9 mouse cellular contexts compared by ENCODE assay signal in the genomic region with DNA sequence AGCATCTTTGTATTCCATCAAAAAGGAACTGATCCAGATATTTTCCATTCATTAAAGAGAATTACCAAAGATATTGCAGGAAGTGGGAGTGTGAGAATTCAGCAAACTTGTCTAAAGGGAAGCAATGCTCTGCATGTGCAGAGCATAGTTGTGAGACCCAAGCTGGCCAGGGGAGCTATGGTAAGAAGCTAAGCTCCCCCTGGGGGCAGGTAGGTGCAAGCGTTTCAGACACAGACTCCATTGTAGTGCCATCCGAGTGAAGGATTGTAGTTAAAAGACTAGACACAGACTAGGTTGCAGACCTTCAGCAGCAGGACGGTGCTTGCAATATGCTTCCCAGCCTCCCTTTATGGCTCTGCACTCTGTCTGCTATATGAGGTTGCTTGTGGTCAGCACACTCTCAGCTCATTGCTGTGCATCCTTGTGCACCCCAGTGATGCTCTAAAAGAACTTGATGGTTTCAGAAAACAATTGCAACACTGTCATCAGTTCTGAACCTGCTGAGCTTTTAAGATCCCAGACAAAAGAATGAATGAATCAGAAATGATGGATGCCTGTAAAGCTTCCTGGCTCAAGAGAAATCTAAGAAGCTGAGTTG.
DNase-seq lines count a peak whose midpoint lies in the region; ATAC-seq and TF ChIP-seq lines count a peak whose summit lies in the region.
"Had no signal": no experiment of that assay in that cellular context is flagged by ENCODE, and none has a peak within 500 bp of the region (broad histone marks: within the 10 kb centered on the region; RNA-seq: fewer than 3 reads in every experiment).

No protein-coding gene starts in this region.

- no peak for TF ChIP-seq EP300 in MEL (IDR thresholded peaks at IDR 0.05; ENCODE audit: low read depth in 1 of 2, low read length in 2 of 2)

- no peak for TF ChIP-seq POLR2A in MEL (IDR thresholded peaks at IDR 0.05; ENCODE audit: control insufficient read depth in 1 of 2, insufficient read depth in 1 of 2, low read depth in 1 of 2, low read length in 2 of 2, poor library complexity in 1 of 2)

- H3K27me3 ChIP-seq in MEL (ENCODE audit: control insufficient read depth in 1 of 2, insufficient read depth in 2 of 2, low read length in 2 of 2) = no peaks in the 10 kb centered on the region
- no peaks in the 10 kb centered on the region for H3K27me3 ChIP-seq in midbrain, embryonic 14.5 days (ENCODE audit: control insufficient read depth, insufficient read depth, low read length)
- H3K27me3 ChIP-seq: limb, embryonic 15.5 days had no signal

- H3K9me3 ChIP-seq in MEL (replicated peaks; ENCODE audit: insufficient read depth, low read length) = no peaks in the 10 kb centered on the region
- H3K9me3 ChIP-seq in midbrain, embryonic 14.5 days (ENCODE audit: control insufficient read depth, low read length) = no peaks in the 10 kb centered on the region
- H3K9me3 ChIP-seq: limb, embryonic 15.5 days had no signal

- DNase-seq in left cerebral cortex, adult 2 months (ENCODE audit: extremely low spot score in 1 of 2, low spot score in 2 of 2) = no peak
- DNase-seq in left cerebral cortex, postnatal 14 days (ENCODE audit: low spot score in 2 of 2) = no peak
- DNase-seq in MEL (ENCODE audit: low read depth, low spot score) (peak; percentile 3), adipocyte (ENCODE audit: low spot score) (no peak)
- DNase-seq in embryo, embryonic 11 days = peak; percentile 57
- peak; percentile 57 for DNase-seq in midbrain, embryonic 14.5 days
- DNase-seq in layer of hippocampus, adult 18-20 months (ENCODE audit: low spot score in 2 of 2) = no peak
- DNase-seq: right cerebral cortex, adult 18-20 months had no signal

- H3K4me1 ChIP-seq in MEL (ENCODE audit: control insufficient read depth in 1 of 2, insufficient read depth in 2 of 2, low read length in 2 of 2) = no peaks in the 10 kb centered on the region
- no peaks in the 10 kb centered on the region for H3K4me1 ChIP-seq in midbrain, embryonic 14.5 days (ENCODE audit: control insufficient read depth, insufficient read depth, low read length)
- H3K4me1 ChIP-seq: limb, embryonic 15.5 days had no signal

- no peak; the same call in 1 of the 2 replicates for ATAC-seq in midbrain, embryonic 14.5 days (ENCODE audit: low FRiP score, low TSS enrichment)

- H3K27ac ChIP-seq in left cerebral cortex, adult 2 months = no peak overlapping the region
- no peak overlapping the region for H3K27ac ChIP-seq in MEL (ENCODE audit: control insufficient read depth, low read depth, low read length)
- no peak overlapping the region for H3K27ac ChIP-seq in midbrain, embryonic 14.5 days (replicated peaks; ENCODE audit: low read depth, low read length)
- H3K27ac ChIP-seq: limb, embryonic 15.5 days had no signal

- WGBS in midbrain, embryonic 14.5 days = 18% methylated on average over 3 of the region's 3 CpGs

- intact Hi-C loops in left cerebral cortex, adult 2 months (cut with DNase I) = loop anchor here (10.0 kb wide), 1 partner anchor 238 kb away; no protein-coding TSS in a partner anchor
- intact Hi-C loops in left cerebral cortex, postnatal 14 days (cut with DNase I) = no loop called here

- no peak; the same call in 1 of the 2 replicates for TF ChIP-seq RAD21 in MEL (IDR thresholded peaks at IDR 0.05; ENCODE audit: low read depth, low read length)

- no peaks in the 10 kb centered on the region for H3K36me3 ChIP-seq in MEL (ENCODE audit: control insufficient read depth in 1 of 2, insufficient read depth in 2 of 2, low read length in 2 of 2)
- H3K36me3 ChIP-seq in midbrain, embryonic 14.5 days (ENCODE audit: control insufficient read depth, insufficient read depth, low read length) = no peaks in the 10 kb centered on the region
- H3K36me3 ChIP-seq: limb, embryonic 15.5 days had no signal

- no peak overlapping the region for H3K4me2 ChIP-seq in midbrain, embryonic 14.5 days (ENCODE audit: low read length)
- H3K4me2 ChIP-seq: limb, embryonic 15.5 days had no signal

- H3K9ac ChIP-seq in MEL (ENCODE audit: control insufficient read depth, low read depth, low read length, poor library complexity, severe bottlenecking) = no peak overlapping the region
- no peak overlapping the region for H3K9ac ChIP-seq in midbrain, embryonic 14.5 days (replicated peaks; ENCODE audit: low read length)
- H3K9ac ChIP-seq: limb, embryonic 15.5 days had no signal

- H3K79me2 ChIP-seq in MEL (ENCODE audit: control insufficient read depth, insufficient read depth, low read length, poor library complexity) = no peaks in the 10 kb centered on the region

- no peak overlapping the region for H3K4me3 ChIP-seq in left cerebral cortex, adult 2 months
- no peak overlapping the region for H3K4me3 ChIP-seq in MEL (ENCODE audit: control insufficient read depth in 1 of 2, insufficient read depth in 1 of 2, low read depth in 2 of 2, low read length in 2 of 2)
- H3K4me3 ChIP-seq in midbrain, embryonic 14.5 days (replicated peaks; ENCODE audit: low read depth, low read length) = no peak overlapping the region
- H3K4me3 ChIP-seq: limb, embryonic 15.5 days had no signal

- TF ChIP-seq CTCF in left cerebral cortex, adult 2 months (IDR thresholded peaks at IDR 0.05) = peak; percentile 35
- peak in 2 of 3 experiments; percentile 13; a peak in 1 of 6 replicates for TF ChIP-seq CTCF in MEL (IDR thresholded peaks at IDR 0.05 in 2 of 3, conservative IDR thresholded peaks at IDR 0.05 in 1 of 3; ENCODE audit: control insufficient read depth in 1 of 3, insufficient read depth in 1 of 3, low read depth in 2 of 3, low read length in 3 of 3, poor library complexity in 1 of 3, severe bottlenecking in 1 of 3)

TF ChIP-seq in MEL, 35 proteins besides CTCF, POLR2A, EP300 and RAD21:
- TF ChIP-seq USF2 (IDR thresholded peaks at IDR 0.05; ENCODE audit: borderline replicate concordance in 1 of 2, insufficient read depth in 1 of 2, low read depth in 1 of 2, low read length in 2 of 2) (no peak), SIN3A (IDR thresholded peaks at IDR 0.05; ENCODE audit: low read length) (no peak), SMC3 (IDR thresholded peaks at IDR 0.05; ENCODE audit: low read depth, low read length) (peak; percentile 28)

Comparison
In these comparisons a context has a peak if more than half of its experiments do, and no peak if none do; other contexts are left out.
1. DNase-seq: peak in MEL (single experiment), embryo, embryonic 11 days (single experiment) and midbrain, embryonic 14.5 days (single experiment); none in left cerebral cortex, adult 2 months (0 of 2), left cerebral cortex, postnatal 14 days (0 of 2), layer of hippocampus, adult 18-20 months (0 of 2) and adipocyte (single experiment).